Mouse (Mus musculus): ENCODE measurements at regions not wholly inside any gene's neighbourhood (a gene's known extent, or its start where the extent isn't known, plus 50 kb on each side); places are given as distances from the start of the nearest gene placed in this dataset.

GRCm38 (mm10) chr9:116511450-116511849 lies 336.3 kb upstream of the Tgfbr2 start:
- no peak for DNase-seq (ENCODE audit: low spot score)

GRCm38 (mm10) chr9:116507756-116508155 lies 332.6 kb upstream of the Tgfbr2 start:
- no peak for DNase-seq (ENCODE audit: low spot score)

- DNase-seq (ENCODE audit: low spot score), result no peak
Observed at GRCm38 (mm10) chr9:116502831-116503230, 327.7 kb upstream of the Tgfbr2 start.

GRCm38 (mm10) chr9:116500951-116501350 lies 325.8 kb upstream of the Tgfbr2 start:
- DNase-seq (ENCODE audit: low spot score), result no peak

GRCm38 (mm10) chr9:116491227-116491626 lies 316.1 kb upstream of the Tgfbr2 start:
- no peak for DNase-seq (ENCODE audit: low spot score)

GRCm38 (mm10) chr9:116489787-116490186 lies 314.6 kb upstream of the Tgfbr2 start:
- DNase-seq (ENCODE audit: low spot score), result peak; percentile 72

- DNase-seq (ENCODE audit: low spot score), result peak; percentile 82
Observed at GRCm38 (mm10) chr9:116489273-116489672, 314.1 kb upstream of the Tgfbr2 start.

GRCm38 (mm10) chr9:116477309-116477708 lies 302.1 kb upstream of the Tgfbr2 start:
- no peak for DNase-seq (ENCODE audit: low spot score)

- no peak for DNase-seq (ENCODE audit: low spot score)
Observed at GRCm38 (mm10) chr9:116475206-116475955, 300.2 kb upstream of the Tgfbr2 start.

GRCm38 (mm10) chr9:116472855-116473254 lies 297.7 kb upstream of the Tgfbr2 start:
- no peak for DNase-seq (ENCODE audit: low spot score)

- peak; percentile 11 for DNase-seq (ENCODE audit: low spot score)
Observed at GRCm38 (mm10) chr9:116468569-116469250, 293.6 kb upstream of the Tgfbr2 start.

GRCm38 (mm10) chr9:116466336-116466735 lies 291.2 kb upstream of the Tgfbr2 start:
- DNase-seq (ENCODE audit: low spot score), result no peak

- no peak for DNase-seq (ENCODE audit: low spot score)
Observed at GRCm38 (mm10) chr9:116464626-116465025, 289.5 kb upstream of the Tgfbr2 start.

- no peak for DNase-seq (ENCODE audit: low spot score)
Observed at GRCm38 (mm10) chr9:116462232-116462631, 287.1 kb upstream of the Tgfbr2 start.

- no peak for DNase-seq (ENCODE audit: low spot score)
Observed at GRCm38 (mm10) chr9:116460022-116460421, 284.9 kb upstream of the Tgfbr2 start.

GRCm38 (mm10) chr9:116452050-116452449 lies 276.9 kb upstream of the Tgfbr2 start:
- no peak for DNase-seq (ENCODE audit: low spot score)

GRCm38 (mm10) chr9:116450829-116451228 lies 275.7 kb upstream of the Tgfbr2 start:
- DNase-seq (ENCODE audit: low spot score), result no peak

- DNase-seq (ENCODE audit: low spot score), result no peak
Observed at GRCm38 (mm10) chr9:116447734-116448133, 272.6 kb upstream of the Tgfbr2 start.

GRCm38 (mm10) chr9:116438580-116438979 lies 263.4 kb upstream of the Tgfbr2 start:
- DNase-seq (ENCODE audit: low spot score), result no peak

GRCm38 (mm10) chr9:116434414-116434813 lies 259.3 kb upstream of the Tgfbr2 start:
- no peak for DNase-seq (ENCODE audit: low spot score)

GRCm38 (mm10) chr9:116429061-116429460 lies 253.9 kb upstream of the Tgfbr2 start:
- DNase-seq (ENCODE audit: low spot score), result no peak

GRCm38 (mm10) chr9:116428475-116428874 lies 253.3 kb upstream of the Tgfbr2 start:
- no peak for DNase-seq (ENCODE audit: low spot score)

GRCm38 (mm10) chr9:116427278-116427677 lies 252.1 kb upstream of the Tgfbr2 start:
- no peak for DNase-seq (ENCODE audit: low spot score)

Measured in MN1 (cell line).